Mouse (Mus musculus): ENCODE data around the gene D17H6S53E. TPM values are rescaled to one million over a fixed set of nuclear protein-coding genes. Genes with fewer than 3 reads are reported as not detected.

The D17H6S53E gene
- total and polyA plus RNA-seq, 3 experiments, result 7.7 to 31.3 (median 30.2) TPM

DNA sequence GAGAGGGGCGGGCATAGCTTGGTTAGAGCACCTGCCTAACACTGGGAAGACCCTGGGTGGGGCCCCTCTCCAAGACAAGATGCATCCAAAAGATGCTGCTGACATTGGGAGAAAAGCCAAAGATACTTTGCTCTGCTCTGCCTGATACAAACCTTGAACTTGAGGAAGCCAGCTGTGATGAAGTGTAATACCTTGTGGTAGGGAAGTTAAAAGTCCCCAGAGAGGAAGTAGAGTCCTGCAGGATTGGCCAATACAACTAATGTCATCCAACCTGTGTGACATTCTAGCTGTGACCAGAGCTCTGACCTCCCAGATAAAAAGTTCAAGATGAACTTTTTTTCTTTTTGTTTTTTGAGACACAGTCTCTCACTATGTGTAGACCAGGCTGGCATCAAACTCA, 1.1 kb upstream of the D17H6S53E start:
- H3K27ac ChIP-seq, result peak overlapping the region; percentile 90; the same call in 1 of the 2 replicates

DNA sequence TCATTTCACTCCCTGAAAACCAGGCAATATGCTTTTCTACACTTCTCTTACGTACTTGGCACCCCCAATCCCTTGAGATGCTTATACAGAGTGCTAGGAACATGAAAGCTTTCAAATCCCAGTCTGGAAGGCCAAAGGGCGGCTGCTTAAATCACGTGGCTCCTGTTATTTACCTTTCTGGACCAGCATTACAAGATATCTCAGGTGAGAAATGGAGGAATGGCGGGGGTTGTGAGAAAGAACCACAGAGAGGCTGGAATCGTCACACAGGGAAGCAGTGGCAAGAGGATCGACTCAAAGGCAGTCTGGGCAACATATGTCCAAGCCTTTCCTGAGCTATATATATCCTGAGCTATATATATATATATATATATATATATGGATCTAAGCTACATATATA, 595 bp upstream of the D17H6S53E start:
- 31% methylated on average over 6 of the region's 6 CpGs for WGBS
- TF ChIP-seq EP300 (IDR thresholded peaks at IDR 0.05; ENCODE audit: insufficient read depth, low read depth, low read length) (no peak), POLR2A (IDR thresholded peaks at IDR 0.05; ENCODE audit: insufficient read depth, low read depth, low read length) (no peak), CTCF (IDR thresholded peaks at IDR 0.05) (no peak)
- peak overlapping the region; percentile 78 for H3K4me3 ChIP-seq
- peak overlapping the region; percentile 90 for H3K27ac ChIP-seq
- H3K27me3 ChIP-seq (ENCODE audit: control insufficient read depth, insufficient read depth, low read length), result no peaks in the 10 kb centered on the region
- no peaks in the 10 kb centered on the region for H3K36me3 ChIP-seq (ENCODE audit: control insufficient read depth, insufficient read depth, low read length)
- peaks cover 2% of the 10 kb centered on the region; the same call in 1 of the 2 replicates for H3K79me2 ChIP-seq (replicated peaks; ENCODE audit: control insufficient read depth, insufficient read depth, low read length)
- no peak for DNase-seq
- H3K9ac ChIP-seq (ENCODE audit: low read depth, low read length), result peak overlapping the region; percentile 88
- peaks cover 7% of the 10 kb centered on the region for H3K4me1 ChIP-seq (ENCODE audit: control insufficient read depth, insufficient read depth, low read length)
- intact Hi-C loops (cut with DNase I), result loop anchor here (5.0 kb wide), 1 partner anchor 37 kb away; the partner anchor contains the start of gene Prrc2a

More for the DNA sequence above, 1.1 kb upstream of the D17H6S53E start:
- peaks cover 2% of the 10 kb centered on the region for H3K36me3 ChIP-seq (ENCODE audit: control insufficient read depth, insufficient read depth, low read length)
- H3K27me3 ChIP-seq (ENCODE audit: control insufficient read depth, insufficient read depth, low read length), result no peaks in the 10 kb centered on the region
- TF ChIP-seq EP300 (IDR thresholded peaks at IDR 0.05; ENCODE audit: insufficient read depth, low read depth, low read length) (no peak), POLR2A (IDR thresholded peaks at IDR 0.05; ENCODE audit: insufficient read depth, low read depth, low read length) (no peak), CTCF (IDR thresholded peaks at IDR 0.05) (no peak)
- peaks cover 9% of the 10 kb centered on the region for H3K4me1 ChIP-seq (ENCODE audit: control insufficient read depth, insufficient read depth, low read length)
- no peak overlapping the region for H3K4me3 ChIP-seq
- intact Hi-C loops (cut with DNase I), result loop anchor here (5.0 kb wide), 1 partner anchor 37 kb away; the partner anchor contains the start of gene Prrc2a
- 97% methylated on average over 1 of the region's 1 CpGs for WGBS
- H3K9ac ChIP-seq (ENCODE audit: low read depth, low read length), result no peak overlapping the region
- H3K79me2 ChIP-seq (replicated peaks; ENCODE audit: control insufficient read depth, insufficient read depth, low read length), result peaks cover 5% of the 10 kb centered on the region; the same call in 1 of the 2 replicates
- DNase-seq, result no peak

DNA sequence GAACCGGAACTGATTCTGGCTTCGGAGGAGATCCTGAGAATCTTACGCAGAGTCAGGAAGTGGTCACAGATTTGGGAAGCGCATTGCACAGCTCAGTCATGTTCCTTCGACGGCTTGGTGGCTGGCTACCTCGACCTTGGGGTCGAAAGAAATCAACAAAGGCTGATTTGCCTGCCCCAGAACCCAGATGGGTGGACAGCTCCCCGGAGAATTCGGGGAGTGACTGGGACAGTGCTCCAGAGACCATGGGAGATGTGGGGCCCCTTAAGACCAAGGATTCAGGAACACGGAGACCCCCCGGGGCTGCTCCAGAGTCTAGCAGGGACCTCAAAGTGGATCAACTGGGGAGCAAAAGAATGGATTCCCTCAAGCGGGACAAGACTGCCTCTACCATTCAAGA, 844 bp downstream of the D17H6S53E start:
- intact Hi-C loops (cut with DNase I), result loop anchor here (5.0 kb wide), 1 partner anchor 35 kb away; the partner anchor contains the start of gene Prrc2a
- TF ChIP-seq CTCF (IDR thresholded peaks at IDR 0.05) (no peak), POLR2A (IDR thresholded peaks at IDR 0.05; ENCODE audit: insufficient read depth, low read depth, low read length) (no peak), EP300 (IDR thresholded peaks at IDR 0.05; ENCODE audit: insufficient read depth, low read depth, low read length) (no peak)
- Histone ChIP-seq H3K27me3 (ENCODE audit: control insufficient read depth, insufficient read depth, low read length) (no peaks in the 10 kb centered on the region), H3K9ac (ENCODE audit: low read depth, low read length) (peak overlapping the region; percentile 88), H3K4me1 (ENCODE audit: control insufficient read depth, insufficient read depth, low read length) (peaks cover 4% of the 10 kb centered on the region), H3K27ac (peak overlapping the region; percentile 90), H3K36me3 (ENCODE audit: control insufficient read depth, insufficient read depth, low read length) (no peaks in the 10 kb centered on the region), H3K4me3 (peak overlapping the region; percentile 78), H3K79me2 (replicated peaks; ENCODE audit: control insufficient read depth, insufficient read depth, low read length) (no peaks in the 10 kb centered on the region)
- 44% methylated on average over 13 of the region's 13 CpGs for WGBS
- no peak for DNase-seq

GRCm38 (mm10) chr17:35128996-35129395, 2.8 kb downstream of the D17H6S53E start:
- TF ChIP-seq EP300 (IDR thresholded peaks at IDR 0.05; ENCODE audit: insufficient read depth, low read depth, low read length) (no peak), CTCF (IDR thresholded peaks at IDR 0.05) (no peak), POLR2A (IDR thresholded peaks at IDR 0.05; ENCODE audit: insufficient read depth, low read depth, low read length) (no peak)
- intact Hi-C loops (cut with DNase I), result loop anchor here (5.0 kb wide), 1 partner anchor 33 kb away; the partner anchor contains the start of gene Prrc2a
- H3K4me1 ChIP-seq (ENCODE audit: control insufficient read depth, insufficient read depth, low read length), result peaks cover 4% of the 10 kb centered on the region
- H3K9ac ChIP-seq (ENCODE audit: low read depth, low read length), result no peak overlapping the region
- no peaks in the 10 kb centered on the region for H3K27me3 ChIP-seq (ENCODE audit: control insufficient read depth, insufficient read depth, low read length)
- WGBS, result 63% methylated on average over 11 of the region's 11 CpGs
- H3K4me3 ChIP-seq, result no peak overlapping the region
- no peaks in the 10 kb centered on the region for H3K79me2 ChIP-seq (replicated peaks; ENCODE audit: control insufficient read depth, insufficient read depth, low read length)
- no peaks in the 10 kb centered on the region for H3K36me3 ChIP-seq (ENCODE audit: control insufficient read depth, insufficient read depth, low read length)
- no peak overlapping the region for H3K27ac ChIP-seq
- DNase-seq, result no peak

GRCm38 (mm10) chr17:35131038-35131437, 4.9 kb downstream of the D17H6S53E start:
- H3K9ac ChIP-seq (ENCODE audit: low read depth, low read length), result no peak overlapping the region
- H3K27ac ChIP-seq, result no peak overlapping the region
- no peak overlapping the region for H3K4me3 ChIP-seq
- TF ChIP-seq EP300 (IDR thresholded peaks at IDR 0.05; ENCODE audit: insufficient read depth, low read depth, low read length) (no peak), POLR2A (IDR thresholded peaks at IDR 0.05; ENCODE audit: insufficient read depth, low read depth, low read length) (no peak), CTCF (IDR thresholded peaks at IDR 0.05) (no peak)
- no peaks in the 10 kb centered on the region for H3K36me3 ChIP-seq (ENCODE audit: control insufficient read depth, insufficient read depth, low read length)
- no peaks in the 10 kb centered on the region for H3K27me3 ChIP-seq (ENCODE audit: control insufficient read depth, insufficient read depth, low read length)
- intact Hi-C loops (cut with DNase I), result no loop called here
- peaks cover under 1% of the 10 kb centered on the region for H3K79me2 ChIP-seq (replicated peaks; ENCODE audit: control insufficient read depth, insufficient read depth, low read length)
- DNase-seq, result no peak
- 0 out of 2 replicates have a peak, but pooled peaks cover 2% of the 10 kb centered on the region for H3K4me1 ChIP-seq (ENCODE audit: control insufficient read depth, insufficient read depth, low read length)
- 83% methylated on average over 8 of the region's 8 CpGs for WGBS

DNA sequence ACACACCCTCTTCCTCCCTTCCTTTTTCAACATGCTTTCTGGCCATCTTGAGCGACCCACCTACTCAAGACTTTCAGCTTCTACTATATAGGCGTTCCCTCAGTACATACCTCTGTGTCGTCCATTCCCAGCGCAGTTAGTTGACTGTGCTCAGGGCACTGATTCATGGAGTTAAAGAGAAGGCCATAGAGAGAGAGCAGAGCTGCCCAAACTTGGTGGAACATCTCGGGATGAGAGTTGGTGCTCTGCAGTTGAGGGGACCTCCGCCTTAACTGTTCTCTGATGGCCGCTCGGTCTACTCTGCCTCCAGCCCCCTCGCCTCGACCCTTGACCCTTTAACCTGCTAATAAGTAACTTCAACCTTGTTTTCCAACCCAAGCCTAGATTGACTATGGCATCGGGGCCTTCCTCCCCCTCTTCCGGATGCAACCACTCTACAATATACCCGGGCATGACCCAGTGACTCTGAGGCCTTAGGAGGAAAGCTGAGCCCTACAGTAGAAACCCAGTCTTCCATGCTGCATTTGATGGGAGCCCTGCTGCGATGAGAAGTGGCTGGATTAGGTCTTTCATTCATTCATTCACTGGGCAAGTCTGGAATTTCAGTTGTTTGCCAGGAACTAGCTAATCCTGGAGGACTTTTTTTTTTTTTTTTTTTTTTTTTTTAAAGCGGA, 5.5 kb downstream of the D17H6S53E start, which contains the start of gene Apom:
Apom (minus strand) TSS at position 551 of the 674 bp plus-strand sequence.
- WGBS, result 78% methylated on average over 15 of the region's 15 CpGs
- TF ChIP-seq POLR2A (IDR thresholded peaks at IDR 0.05; ENCODE audit: insufficient read depth, low read depth, low read length) (no peak), EP300 (IDR thresholded peaks at IDR 0.05; ENCODE audit: insufficient read depth, low read depth, low read length) (no peak), CTCF (IDR thresholded peaks at IDR 0.05) (no peak)
- intact Hi-C loops (cut with DNase I), result no loop called here
- Histone ChIP-seq H3K36me3 (ENCODE audit: control insufficient read depth, insufficient read depth, low read length) (no peaks in the 10 kb centered on the region), H3K27ac (no peak within 1 kb of the TSS), H3K9ac (ENCODE audit: low read depth, low read length) (no peak within 1 kb of the TSS), H3K27me3 (ENCODE audit: control insufficient read depth, insufficient read depth, low read length) (no peaks in the 10 kb centered on the region), H3K4me1 (ENCODE audit: control insufficient read depth, insufficient read depth, low read length) (peaks cover 3% of the 10 kb centered on the region), H3K4me3 (no peak within 1 kb of the TSS), H3K79me2 (replicated peaks; ENCODE audit: control insufficient read depth, insufficient read depth, low read length) (peaks cover 3% of the 10 kb centered on the region)
- DNase-seq, result no peak

Measured in heart, adult 2 months (tissue).